Mouse (Mus musculus): ENCODE results near the gene Pkd1l3.

Gene Pkd1l3

DNA sequence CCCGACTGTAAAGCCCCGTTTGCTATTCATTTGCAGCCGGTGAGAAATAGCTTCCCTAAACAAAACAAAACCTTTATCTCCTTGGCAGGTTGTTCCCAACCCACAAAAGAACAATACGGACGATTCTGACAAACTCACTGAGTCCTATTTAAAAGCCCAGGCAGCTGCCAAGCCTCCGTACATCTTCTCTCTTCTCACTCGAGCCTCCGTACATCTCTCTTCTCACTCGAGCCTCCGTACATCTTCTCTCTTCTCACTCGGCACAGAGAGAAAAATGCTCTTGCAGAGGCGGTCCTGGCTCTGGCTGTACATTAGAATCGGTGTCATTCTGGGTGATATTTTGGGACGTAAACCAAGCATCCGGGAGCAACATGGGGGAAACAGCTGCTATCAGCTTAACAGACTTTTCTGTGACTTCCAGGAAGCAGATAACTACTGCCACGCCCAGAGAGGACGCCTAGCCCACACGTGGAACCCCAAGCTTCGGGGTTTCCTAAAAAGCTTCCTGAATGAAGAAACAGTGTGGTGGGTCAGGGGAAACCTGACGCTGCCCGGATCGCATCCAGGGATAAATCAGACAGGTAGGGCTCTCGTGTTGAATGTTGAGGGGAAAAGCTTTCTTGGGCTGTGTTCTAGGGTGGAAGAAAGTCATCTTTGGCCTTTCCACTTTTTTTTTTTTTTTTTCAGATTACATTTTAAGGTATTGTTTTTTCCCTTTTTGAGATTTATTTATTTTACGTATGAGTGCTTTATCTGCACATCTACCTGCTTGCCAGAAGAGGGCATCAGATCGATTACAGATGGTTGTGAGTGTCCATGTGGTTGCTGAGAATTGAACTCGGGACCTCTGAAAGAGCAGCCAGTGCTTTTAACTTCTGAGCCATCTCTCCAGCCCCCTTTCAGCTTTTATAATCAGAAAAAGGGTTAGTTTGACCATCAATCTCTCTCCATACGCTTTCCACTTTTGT, at the start of gene Pkd1l3:
Gene Pkd1l3 (plus strand): TSS at position 275 of the 968 bp plus-strand sequence.
- DNase-seq (ENCODE audit: extremely low spot score, low read depth, low spot score) = no peak

DNA sequence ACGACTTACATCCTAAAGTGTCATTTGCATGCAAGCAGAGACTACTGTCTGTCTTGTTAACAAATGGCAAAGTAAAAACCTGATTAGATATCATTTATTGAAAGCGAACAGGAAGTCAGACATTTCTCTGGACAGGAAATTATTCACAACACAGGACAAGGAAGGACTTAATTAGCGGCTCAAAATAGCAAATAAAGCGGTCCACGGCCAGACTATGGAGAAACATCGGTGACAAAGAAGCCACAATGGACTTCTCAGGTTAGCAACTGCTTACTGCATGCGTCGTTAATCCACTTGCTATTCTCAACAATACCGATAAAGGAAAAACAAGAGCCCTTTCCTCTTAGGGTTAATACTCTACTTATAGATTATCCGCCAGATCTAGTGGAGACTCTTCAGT, 49.6 kb upstream of the Pkd1l3 start:
- no peak for DNase-seq (ENCODE audit: extremely low spot score, low read depth, low spot score)

DNA sequence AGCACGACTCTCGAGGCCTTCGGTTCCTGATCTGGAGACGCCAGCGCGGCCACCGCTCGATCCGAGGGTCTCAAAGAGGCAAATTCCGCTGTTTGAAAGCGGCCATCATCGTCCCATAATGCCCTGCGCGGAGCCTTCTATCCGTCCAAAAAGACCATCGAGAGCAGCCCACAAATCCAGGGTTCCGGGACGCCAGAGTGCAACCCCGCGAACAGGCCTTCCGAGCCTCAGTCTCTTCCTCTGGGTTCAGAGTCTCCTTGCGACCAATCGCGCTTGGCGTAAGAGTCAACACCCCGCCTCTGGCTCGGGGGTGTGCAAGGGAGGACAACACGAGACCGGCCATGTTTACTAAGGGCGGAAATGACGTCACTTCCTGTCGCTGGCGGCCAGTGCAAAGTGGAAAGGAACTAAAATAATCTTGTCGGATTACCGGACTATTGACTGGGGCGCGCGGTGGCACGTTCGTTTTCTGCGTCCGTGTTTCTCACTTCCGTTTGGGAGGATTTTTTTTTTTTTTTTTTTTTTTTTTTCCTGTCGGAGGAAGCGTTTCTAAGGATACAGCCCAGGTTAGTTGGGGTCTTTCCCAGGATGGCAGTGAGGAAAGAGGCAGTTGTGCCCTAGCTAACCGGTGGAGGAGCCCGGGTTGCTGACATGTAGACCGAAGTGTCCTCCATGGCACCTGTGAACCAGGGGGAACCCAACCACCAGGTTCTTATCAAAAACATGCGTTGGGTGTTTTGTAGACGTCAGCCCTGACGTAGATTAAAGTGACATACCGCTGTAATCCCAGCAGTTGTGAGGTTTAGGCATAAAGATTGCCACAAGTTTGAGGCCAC, 48.6 kb upstream of the Pkd1l3 start, which contains the start of the genes Dhx38 and Txnl4b:
Gene Dhx38 (minus strand): TSS at position 364 of the 836 bp plus-strand sequence.
Gene Txnl4b (plus strand): TSS at position 395 of the 836 bp plus-strand sequence.
- peak; percentile 97 for DNase-seq (ENCODE audit: extremely low spot score, low read depth, low spot score)

DNA sequence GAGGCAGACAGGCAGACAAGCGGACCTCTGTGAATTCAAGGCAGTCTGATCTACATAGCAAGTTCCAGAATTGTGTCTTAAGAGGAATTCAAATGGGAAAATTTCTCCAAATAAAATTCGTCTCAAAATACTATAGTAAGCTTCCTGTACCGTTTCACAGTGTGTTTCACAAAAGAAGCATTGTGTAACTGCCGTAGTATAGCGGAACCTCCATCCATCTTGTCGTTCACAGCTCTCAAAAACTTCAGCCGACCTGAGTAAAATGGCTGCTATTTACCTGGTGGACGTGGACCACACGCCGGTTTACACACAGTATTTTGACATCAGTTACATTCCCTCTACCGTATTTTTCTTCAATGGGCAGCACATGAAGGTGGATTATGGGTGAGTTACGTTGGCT, 43.2 kb upstream of the Pkd1l3 start:
- no peak for DNase-seq (ENCODE audit: extremely low spot score, low read depth, low spot score)

DNA sequence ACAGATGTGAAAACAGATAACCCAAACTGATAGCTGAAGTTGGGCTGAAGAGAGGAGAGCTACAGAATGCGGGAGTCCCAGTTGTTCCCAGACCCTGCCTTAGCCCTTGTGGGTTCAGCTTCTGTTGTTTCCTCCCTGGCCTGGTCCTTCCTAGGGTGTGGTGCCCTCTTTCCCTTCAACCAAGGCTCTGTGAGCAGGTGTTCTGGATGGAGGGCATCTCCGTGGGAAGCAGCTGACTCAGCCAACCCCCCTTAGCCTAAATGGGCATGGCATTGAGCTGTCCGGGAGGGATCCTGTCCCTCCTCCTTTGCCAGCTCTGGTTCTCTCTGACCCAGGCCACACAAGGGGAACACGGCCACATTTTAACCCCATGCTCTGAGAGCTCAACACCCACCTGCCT, 38.0 kb upstream of the Pkd1l3 start:
- DNase-seq (ENCODE audit: extremely low spot score, low read depth, low spot score) = no peak

DNA sequence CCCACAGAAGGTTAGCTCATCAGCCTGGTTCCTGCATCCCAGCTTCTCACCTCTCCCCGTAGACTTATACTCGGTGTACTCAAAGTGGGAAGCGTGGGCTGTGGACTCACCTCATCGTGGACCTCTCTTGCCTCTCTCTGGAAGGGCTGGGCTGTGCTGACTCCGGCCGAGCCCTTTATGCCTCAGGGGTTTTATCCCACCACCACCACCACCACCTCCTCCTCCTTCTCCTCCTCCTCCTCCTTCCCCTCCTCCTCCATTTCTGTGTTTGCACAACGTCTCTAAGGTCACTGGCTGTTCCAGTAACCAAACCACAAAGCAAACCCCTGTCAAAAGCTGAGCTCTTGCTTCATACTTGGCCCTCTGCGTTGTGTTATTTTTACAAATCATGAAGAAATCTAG, 35.4 kb upstream of the Pkd1l3 start, which contains the start of gene Hp:
Gene Hp (minus strand): TSS at position 273 of the 402 bp plus-strand sequence.
- no peak for DNase-seq (ENCODE audit: extremely low spot score, low read depth, low spot score)

DNA sequence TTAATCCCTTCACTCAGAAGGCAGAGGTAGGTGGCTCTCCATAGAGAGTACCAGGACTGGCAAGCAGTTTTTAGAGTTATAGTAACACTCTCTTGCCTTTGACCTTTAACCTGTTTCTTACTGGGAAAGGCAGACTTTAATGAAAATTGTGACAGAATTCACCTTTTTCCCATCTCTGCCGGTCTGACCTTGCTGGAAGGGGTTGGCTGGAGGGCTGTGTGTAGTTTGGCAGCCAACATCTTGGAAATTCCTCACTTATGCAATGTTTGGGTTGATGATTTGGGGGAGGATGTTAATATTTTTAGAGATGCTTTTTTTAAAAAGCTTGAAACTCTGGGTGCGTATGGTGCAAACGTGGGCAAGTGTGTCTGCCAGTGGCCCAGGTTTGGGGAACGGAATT, 30.0 kb upstream of the Pkd1l3 start:
- DNase-seq (ENCODE audit: extremely low spot score, low read depth, low spot score) = no peak

DNA sequence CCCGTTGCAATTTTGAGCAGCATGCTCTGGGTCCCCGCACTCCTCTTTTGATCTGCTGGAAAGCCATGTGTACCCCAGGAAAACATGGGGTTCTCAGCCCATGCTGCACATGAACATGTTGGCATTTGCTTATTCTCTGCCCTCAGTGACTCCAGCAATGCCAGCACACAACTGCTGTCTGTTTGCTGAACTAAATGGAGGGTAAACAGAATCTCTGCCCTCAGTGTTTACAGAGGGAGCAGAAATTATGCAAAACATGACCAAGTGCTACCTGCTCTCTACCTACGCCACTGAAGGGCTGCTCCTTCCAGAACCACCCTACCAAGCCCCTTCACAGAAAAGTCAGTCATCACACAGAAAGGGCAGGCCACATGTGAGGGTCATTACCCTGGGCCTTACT, 29.5 kb upstream of the Pkd1l3 start:
- no peak for DNase-seq (ENCODE audit: extremely low spot score, low read depth, low spot score)

DNA sequence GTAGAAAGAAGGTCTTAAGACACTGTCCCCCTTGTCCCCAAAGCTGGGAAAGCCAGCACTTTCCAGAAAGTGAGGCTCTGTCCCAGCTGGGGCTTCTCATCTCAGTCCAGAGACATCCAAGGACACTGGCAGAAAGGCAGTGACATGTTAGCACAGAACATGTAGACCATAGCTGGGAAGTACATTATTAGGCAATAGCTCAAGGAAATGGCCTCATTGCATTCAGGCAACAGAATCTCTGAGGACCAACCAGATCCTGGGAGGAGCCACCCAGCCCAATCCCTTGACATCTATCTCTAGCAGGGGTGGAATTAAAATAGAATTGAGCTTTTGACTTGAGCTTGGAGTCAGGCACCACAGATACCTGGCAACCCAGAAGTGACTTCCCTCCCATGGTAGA, 28.7 kb upstream of the Pkd1l3 start:
- no peak for DNase-seq (ENCODE audit: extremely low spot score, low read depth, low spot score)

DNA sequence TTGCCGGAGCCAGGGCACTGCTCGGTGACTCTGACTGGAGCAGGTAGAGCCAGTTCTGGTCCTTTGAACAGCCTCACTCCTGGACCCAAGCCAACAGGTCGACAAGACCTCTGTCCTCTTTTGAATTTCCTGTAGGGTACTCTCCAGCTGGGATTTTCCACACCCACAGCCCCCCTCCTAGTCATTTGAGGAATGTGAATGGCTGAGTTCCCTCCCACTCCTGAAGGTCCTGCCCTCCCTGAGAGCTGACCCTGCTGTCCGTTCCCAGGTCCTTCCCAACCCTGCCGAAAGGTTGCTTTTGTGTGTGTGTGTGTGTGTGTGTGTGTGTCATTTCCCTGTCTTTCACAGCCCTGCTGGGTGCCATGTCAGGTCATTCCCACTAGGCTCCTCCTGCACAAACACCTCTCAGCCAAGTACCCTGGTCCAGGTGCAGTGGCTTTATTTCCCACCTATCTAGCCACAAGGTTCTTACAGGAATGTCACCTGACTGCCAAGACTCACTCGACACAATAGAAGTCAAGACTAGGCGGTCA, 27.3 kb upstream of the Pkd1l3 start:
- DNase-seq (ENCODE audit: extremely low spot score, low read depth, low spot score) = no peak

DNA sequence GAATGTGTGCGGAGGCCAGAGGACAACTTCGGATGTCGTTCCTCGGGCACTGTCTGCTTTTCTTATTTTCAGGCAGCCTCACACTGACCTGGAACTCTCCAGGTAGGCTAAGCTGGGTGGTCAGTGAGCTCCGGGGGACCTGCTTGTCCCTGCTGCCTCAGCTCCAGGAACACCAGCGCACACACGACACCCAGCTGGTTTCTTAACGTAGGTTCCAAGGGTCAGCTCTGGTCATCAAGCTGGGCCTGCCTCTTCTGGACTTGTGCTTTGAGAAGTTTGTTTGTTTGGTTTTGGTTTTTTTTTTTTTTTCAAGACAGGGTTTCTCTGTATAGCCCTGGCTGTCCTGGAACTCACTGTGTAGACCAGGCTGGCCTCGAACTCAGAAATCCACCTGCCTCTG, 23.4 kb upstream of the Pkd1l3 start:
- DNase-seq (ENCODE audit: extremely low spot score, low read depth, low spot score) = no peak

DNA sequence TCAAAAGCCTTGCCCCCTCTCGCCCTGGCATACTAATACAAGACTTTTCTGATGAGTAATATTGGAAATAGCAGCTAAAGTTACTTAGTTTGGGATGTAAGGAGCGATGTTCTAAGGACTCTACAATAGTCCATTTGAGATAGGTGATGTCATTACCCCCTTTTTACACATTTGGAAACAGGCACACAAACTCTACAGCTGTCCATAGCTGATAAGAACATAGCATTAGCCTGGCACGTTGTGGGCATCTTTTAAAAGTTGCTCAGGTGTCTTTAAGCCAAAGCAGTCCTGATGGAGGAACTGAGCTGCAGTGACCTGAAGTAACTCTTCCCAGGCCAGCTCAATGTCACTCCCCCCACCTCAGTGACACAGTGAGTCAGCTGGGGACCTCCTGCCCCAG, 22.9 kb upstream of the Pkd1l3 start:
- no peak for DNase-seq (ENCODE audit: extremely low spot score, low read depth, low spot score)

DNA sequence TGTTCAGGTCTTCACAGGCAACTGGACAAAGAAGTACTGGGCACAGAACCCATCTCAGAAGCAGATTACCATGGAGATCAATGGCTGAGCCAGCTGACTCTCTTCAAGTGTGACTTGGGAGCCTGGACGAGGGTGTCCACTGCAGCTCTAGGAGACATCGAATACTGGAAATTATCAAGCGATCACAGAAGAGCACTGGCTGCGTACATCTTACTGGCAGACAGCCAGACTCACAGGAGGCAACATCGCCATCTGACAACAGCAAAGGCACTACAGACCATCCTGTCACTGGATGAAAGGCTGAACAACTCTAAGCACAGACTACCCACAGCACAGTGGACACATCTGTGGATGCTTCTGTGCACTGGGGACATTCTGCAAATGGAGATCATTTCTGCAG, 22.2 kb upstream of the Pkd1l3 start:
- no peak for DNase-seq (ENCODE audit: extremely low spot score, low read depth, low spot score)

DNA sequence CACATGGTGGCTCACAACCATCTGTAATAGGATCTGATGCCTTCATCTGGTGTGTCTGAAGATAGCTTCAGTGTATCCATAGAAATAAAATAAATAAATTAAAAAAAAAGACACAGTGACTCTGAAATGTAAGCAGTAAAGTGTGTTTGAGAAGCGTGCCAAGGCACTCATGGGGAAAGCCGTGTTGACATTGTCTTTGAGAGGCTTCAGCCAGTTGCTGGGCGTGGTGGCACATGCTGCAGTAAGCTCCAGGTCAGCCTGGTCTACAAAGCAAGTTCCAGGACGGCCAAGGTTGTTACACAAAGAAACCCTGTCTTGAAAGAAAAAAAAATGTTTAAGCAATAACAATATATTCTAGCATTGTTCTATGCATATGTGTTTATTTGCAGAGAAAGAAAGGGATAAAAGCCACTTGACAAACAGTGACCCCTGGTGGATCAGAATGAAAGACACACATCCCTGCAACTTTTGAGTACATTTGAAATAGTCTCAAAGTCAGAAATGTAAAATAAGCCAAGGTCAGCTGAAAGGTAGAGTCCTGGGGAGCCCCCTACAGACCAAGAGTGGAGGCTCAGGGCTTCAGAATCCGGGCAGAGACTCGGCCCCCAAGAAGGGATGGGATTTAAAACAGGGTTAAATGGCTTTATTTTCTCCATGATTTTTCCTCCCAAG, 21.1 kb upstream of the Pkd1l3 start:
- no peak for DNase-seq (ENCODE audit: extremely low spot score, low read depth, low spot score)

DNA sequence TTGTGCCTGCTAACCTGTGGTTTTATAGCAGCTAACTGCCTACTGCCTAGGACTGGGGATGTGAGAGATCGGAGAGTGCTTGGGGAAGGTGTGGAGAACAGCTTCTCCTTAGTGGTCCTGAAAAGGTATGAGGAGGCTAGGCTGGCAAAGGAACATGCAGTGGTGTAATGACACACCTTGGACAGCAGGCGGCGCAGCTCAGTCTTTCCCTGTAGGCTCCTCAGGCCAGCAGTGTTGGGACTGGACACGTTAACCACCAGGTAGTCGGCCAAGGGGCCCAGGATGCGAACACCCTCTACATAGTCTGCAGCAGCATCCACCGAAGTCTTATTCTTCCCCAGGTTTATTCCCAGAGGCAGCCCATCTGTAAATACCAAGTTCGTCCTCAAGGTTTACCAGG, 18.5 kb upstream of the Pkd1l3 start:
- no peak for DNase-seq (ENCODE audit: extremely low spot score, low read depth, low spot score)

DNA sequence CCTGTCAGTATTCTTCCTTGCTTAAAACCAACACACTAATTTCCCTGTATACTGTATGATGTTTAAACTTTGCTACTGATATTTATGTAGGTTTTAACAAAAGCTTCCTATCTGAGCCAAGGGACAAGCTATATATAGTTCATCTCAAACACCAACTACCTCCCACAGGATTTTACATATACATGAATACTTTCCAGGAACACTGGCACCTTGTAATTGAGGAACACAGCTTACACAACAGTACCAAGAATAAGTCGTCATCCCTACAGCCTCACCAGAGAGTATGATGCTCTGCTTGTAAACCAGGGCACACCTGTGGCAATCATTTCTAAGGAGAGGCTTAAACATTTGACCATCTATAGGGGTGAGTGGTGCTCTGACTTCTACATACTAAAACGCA, 7.6 kb upstream of the Pkd1l3 start:
- no peak for DNase-seq (ENCODE audit: extremely low spot score, low read depth, low spot score)

DNA sequence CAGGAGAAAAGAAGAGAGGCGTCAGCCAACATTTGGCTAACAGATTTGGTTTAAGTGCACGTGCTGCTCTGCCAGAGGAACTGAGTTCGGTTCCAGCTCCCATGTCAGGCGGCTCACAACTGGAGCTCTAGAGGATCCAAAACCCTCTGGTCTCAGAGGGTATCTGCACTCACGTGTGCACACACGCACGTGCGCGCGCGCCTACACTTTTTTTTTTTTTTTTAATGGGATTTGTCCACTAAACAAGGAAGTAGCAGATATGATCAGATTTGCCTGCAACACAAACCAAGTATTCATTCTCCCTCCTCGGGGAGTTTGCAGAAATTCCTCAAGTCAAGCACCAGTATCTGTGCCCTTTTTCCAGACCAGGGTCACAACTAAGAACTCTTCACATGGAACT, 6.7 kb upstream of the Pkd1l3 start:
- no peak for DNase-seq (ENCODE audit: extremely low spot score, low read depth, low spot score)

DNA sequence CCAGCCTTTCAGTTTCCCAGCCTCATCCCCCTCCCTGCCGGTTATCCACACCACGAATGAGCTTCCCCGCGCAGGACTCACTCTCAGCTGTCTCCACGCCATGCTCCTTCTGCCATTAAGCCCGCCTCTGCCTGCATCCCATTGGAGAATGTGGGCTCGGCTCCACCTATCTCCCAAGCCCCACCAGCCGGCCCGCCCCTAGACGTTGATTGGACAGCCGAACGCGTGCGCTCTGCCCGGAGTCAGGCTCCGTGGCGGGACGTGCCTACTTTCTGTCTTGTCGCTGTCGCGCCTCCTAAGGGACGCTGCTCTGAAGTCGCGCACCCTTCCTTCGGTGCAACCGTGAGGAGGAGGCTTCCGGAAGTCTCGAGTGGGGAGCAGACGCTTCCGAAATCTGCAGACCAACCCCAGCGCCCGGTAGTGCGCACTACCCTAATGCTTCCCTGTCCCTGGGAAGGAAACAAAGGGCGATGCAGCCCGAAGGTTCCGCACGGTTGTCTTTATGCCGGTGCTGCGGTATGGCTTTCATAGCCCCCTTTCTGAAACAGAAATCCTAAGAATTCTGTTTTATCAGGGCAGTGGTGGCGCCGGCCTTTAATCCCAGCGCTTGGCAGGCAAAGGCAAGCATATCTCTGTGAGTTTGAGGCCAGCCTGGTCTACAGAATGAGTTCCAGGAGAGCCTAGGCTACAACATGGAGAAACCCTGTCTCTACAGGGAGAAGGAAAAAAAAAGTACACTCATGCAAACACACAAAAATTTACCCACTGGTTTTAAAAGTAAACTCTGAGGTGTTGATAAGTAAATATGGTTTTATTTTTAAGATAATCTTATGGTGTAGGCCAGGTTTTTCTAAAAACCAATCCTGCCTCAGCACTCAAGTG, 5.8 kb upstream of the Pkd1l3 start, which contains the start of gene Dhodh:
Gene Dhodh (minus strand): TSS at position 403 of the 882 bp plus-strand sequence.
- DNase-seq (ENCODE audit: extremely low spot score, low read depth, low spot score) = peak; percentile 73

DNA sequence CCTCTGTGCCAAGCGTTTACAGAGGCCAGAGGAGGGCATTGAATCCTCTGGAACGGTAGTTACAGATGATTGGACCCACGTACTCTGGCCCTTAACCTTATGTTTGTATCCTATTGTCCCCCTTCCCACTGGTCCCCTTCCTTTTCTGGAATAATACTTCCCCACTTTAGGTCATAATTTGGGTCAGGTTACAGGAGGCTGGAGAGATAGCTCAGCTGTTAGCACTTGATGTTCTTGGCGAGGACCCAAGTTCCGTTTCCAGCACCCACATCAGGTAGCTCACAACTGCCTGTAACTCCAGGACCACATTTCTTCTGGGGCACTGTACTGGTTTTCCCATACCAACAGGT, 5.2 kb upstream of the Pkd1l3 start:
- no peak for DNase-seq (ENCODE audit: extremely low spot score, low read depth, low spot score)

DNA sequence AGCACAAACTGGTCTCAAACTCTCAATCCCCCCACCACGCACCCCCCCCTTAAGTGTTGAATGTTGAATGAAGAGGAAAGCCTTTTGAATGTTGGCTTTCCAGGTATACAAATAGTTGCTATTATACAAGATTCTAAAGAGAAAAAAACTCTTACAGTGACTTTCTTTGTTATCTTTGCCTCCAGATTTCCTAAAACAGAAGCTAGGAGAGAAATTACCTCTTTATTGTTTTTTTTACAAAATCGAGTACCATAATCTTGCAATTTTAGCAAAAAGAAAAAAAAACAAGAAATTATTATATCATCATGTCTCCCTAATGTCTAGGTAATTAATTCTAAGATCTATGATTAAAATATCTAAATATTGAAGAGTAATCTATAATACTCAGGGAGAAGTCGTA, 1.3 kb downstream of the Pkd1l3 start:
- DNase-seq (ENCODE audit: extremely low spot score, low read depth, low spot score) = no peak
